Mouse (Mus musculus): ENCODE results near the gene Sptbn1.
A peak's percentile ranks its signal among the peaks of the same experiment; 100 is the strongest.

DNA sequence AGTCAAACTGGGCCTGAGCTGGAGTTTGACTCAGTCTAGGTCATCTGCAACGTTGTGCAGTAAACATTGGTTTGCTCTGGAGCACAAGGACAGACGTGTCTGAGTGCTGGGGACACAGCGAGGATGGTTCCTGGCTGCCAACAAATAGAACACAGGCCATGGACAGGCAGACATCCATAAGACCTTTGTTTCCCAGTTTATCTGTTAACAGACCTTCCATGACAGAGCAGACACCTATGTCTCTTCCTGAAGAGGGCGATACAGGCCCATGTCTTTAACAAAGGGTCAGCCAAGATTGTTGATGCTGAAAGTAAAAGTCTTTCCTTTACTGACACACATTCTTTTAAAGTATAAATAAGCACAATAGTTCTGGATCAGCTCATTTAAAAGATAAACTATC is 176.1 kb downstream of the Sptbn1 start:
- TF ChIP-seq EP300 (IDR thresholded peaks at IDR 0.05; ENCODE audit: low read depth) = no peak
- peak; percentile 65 for TF ChIP-seq CTCF (IDR thresholded peaks at IDR 0.05; ENCODE audit: low read depth)
